Mouse (Mus musculus) E14TG2a.4 (cell line): ENCODE data around the gene Sh2d3c.

Experiments used
- CTCF ChIP-seq: conservative IDR thresholded peaks from 2 replicates; pipeline ENCODE4 v1.5.1; 2014; ENCODE audit warnings: low read length
- NANOG ChIP-seq: IDR thresholded peaks from 2 replicates; pipeline ENCODE4 v1.6.1; 2014; ENCODE audit warnings: borderline replicate concordance, low read length, mixed read lengths

GRCm38 (mm10) chr2:32673176-32673917, 47.5 kb upstream of the Sh2d3c start:
- TF ChIP-seq CTCF = no peak
- no peak for TF ChIP-seq NANOG
